Comparison of ENCODE assay signal across 8 mouse cellular contexts in genomic region chr10:99913001-99913845, GRCm38 (mm10).
A peak's percentile ranks its signal among the peaks of the same experiment; 100 is the strongest.
DNase-seq lines count a peak whose midpoint lies in the region; ATAC-seq and TF ChIP-seq lines count a peak whose summit lies in the region.

No protein-coding gene starts in this region.

- 0 out of 2 replicates have a peak overlapping the region, but pooled peaks have one; percentile 19 for H3K4me2 ChIP-seq in midbrain, embryonic 16.5 days (ENCODE audit: low read length)
- H3K4me2 ChIP-seq in midbrain, embryonic 14.5 days (ENCODE audit: low read length): no peak overlapping the region
- peak overlapping the region; percentile 59 for H3K4me2 ChIP-seq in embryonic facial prominence, embryonic 13.5 days
- H3K4me2 ChIP-seq in stomach, embryonic 14.5 days (replicated peaks; ENCODE audit: low read depth, low read length): peak overlapping the region; percentile 64

- no peak for DNase-seq in midbrain, embryonic 14.5 days
- peak; percentile 16 for DNase-seq in kidney, postnatal 10 days
- DNase-seq in cerebellum, adult 2 months: no peak
- no peak for DNase-seq in layer of hippocampus, postnatal 25 days (ENCODE audit: extremely low spot score in 1 of 2, low spot score in 1 of 2)

- WGBS in midbrain, embryonic 16.5 days: 70% methylated on average over 20 of the region's 20 CpGs
- WGBS in midbrain, embryonic 14.5 days: 78% methylated on average over 20 of the region's 20 CpGs
- 12% methylated on average over 20 of the region's 20 CpGs for WGBS in embryonic facial prominence, embryonic 13.5 days
- 11% methylated on average over 20 of the region's 20 CpGs for WGBS in stomach, embryonic 14.5 days
- WGBS in cerebellum, adult 2 months: 87% methylated on average over 20 of the region's 20 CpGs

- TF ChIP-seq CTCF in cerebellum, adult 2 months (IDR thresholded peaks at IDR 0.05; ENCODE audit: borderline replicate concordance, insufficient read depth, low read depth, low read length): no peak

- no peak overlapping the region for H3K27ac ChIP-seq in midbrain, embryonic 16.5 days (ENCODE audit: low read length)
- no peak overlapping the region for H3K27ac ChIP-seq in midbrain, embryonic 14.5 days (replicated peaks; ENCODE audit: low read depth, low read length)
- H3K27ac ChIP-seq in embryonic facial prominence, embryonic 13.5 days: no peak overlapping the region
- peak overlapping the region; percentile 68; the same call in 1 of the 2 replicates for H3K27ac ChIP-seq in stomach, embryonic 14.5 days (ENCODE audit: low read length)
- no peak overlapping the region for H3K27ac ChIP-seq in cerebellum, adult 2 months (ENCODE audit: insufficient read depth, low read length)

- H3K27me3 ChIP-seq in midbrain, embryonic 16.5 days (ENCODE audit: control insufficient read depth, insufficient read depth, low read depth, low read length): no peaks in the 10 kb centered on the region
- H3K27me3 ChIP-seq in midbrain, embryonic 14.5 days (ENCODE audit: control insufficient read depth, insufficient read depth, low read length): no peaks in the 10 kb centered on the region
- H3K27me3 ChIP-seq in embryonic facial prominence, embryonic 13.5 days: no peaks in the 10 kb centered on the region
- no peaks in the 10 kb centered on the region for H3K27me3 ChIP-seq in stomach, embryonic 14.5 days (ENCODE audit: control insufficient read depth, insufficient read depth, low read length)
- H3K27me3 ChIP-seq in cerebellum, adult 2 months (ENCODE audit: control insufficient read depth, insufficient read depth, low read length): no peaks in the 10 kb centered on the region

- no peak for ATAC-seq in midbrain, embryonic 16.5 days
- no peak for ATAC-seq in midbrain, embryonic 14.5 days (ENCODE audit: low FRiP score, low TSS enrichment)
- ATAC-seq in embryonic facial prominence, embryonic 13.5 days (ENCODE audit: insufficient number of reproducible peaks, insufficient read depth, low FRiP score, low TSS enrichment, low read depth): no peak
- peak; percentile 74; the same call in 1 of the 2 replicates for ATAC-seq in stomach, embryonic 14.5 days (ENCODE audit: insufficient number of reproducible peaks, insufficient read depth, low FRiP score, low read depth)
- no peak for ATAC-seq in CD4-positive, CD25-positive, alpha-beta regulatory T cell, adult 4 months

- H3K4me1 ChIP-seq in midbrain, embryonic 16.5 days (ENCODE audit: control insufficient read depth, insufficient read depth, low read length): no peaks in the 10 kb centered on the region
- no peaks in the 10 kb centered on the region for H3K4me1 ChIP-seq in midbrain, embryonic 14.5 days (ENCODE audit: control insufficient read depth, insufficient read depth, low read length)
- H3K4me1 ChIP-seq in embryonic facial prominence, embryonic 13.5 days: no peaks in the 10 kb centered on the region
- H3K4me1 ChIP-seq in stomach, embryonic 14.5 days (ENCODE audit: control insufficient read depth, insufficient read depth, low read length): no peaks in the 10 kb centered on the region
- H3K4me1 ChIP-seq in cerebellum, adult 2 months (ENCODE audit: control insufficient read depth, insufficient read depth, low read length): no peaks in the 10 kb centered on the region

- no peak for TF ChIP-seq POLR2A in cerebellum, adult 2 months (IDR thresholded peaks at IDR 0.05; ENCODE audit: borderline replicate concordance, insufficient read depth, low read length)

- H3K9me3 ChIP-seq in midbrain, embryonic 16.5 days (replicated peaks; ENCODE audit: control insufficient read depth, low read length, poor library complexity, severe bottlenecking): no peaks in the 10 kb centered on the region
- no peaks in the 10 kb centered on the region for H3K9me3 ChIP-seq in midbrain, embryonic 14.5 days (ENCODE audit: control insufficient read depth, low read length)
- no peaks in the 10 kb centered on the region for H3K9me3 ChIP-seq in embryonic facial prominence, embryonic 13.5 days
- no peaks in the 10 kb centered on the region for H3K9me3 ChIP-seq in stomach, embryonic 14.5 days (ENCODE audit: control insufficient read depth, low read depth, low read length)

- H3K4me3 ChIP-seq in midbrain, embryonic 16.5 days (ENCODE audit: low read depth, low read length): no peak overlapping the region
- H3K4me3 ChIP-seq in midbrain, embryonic 14.5 days (replicated peaks; ENCODE audit: low read depth, low read length): no peak overlapping the region
- peak overlapping the region; percentile 41 for H3K4me3 ChIP-seq in embryonic facial prominence, embryonic 13.5 days
- peak overlapping the region; percentile 36 for H3K4me3 ChIP-seq in stomach, embryonic 14.5 days (ENCODE audit: low read depth, low read length)
- no peak overlapping the region for H3K4me3 ChIP-seq in cerebellum, adult 2 months (replicated peaks; ENCODE audit: insufficient read depth, low read depth, low read length)

- H3K36me3 ChIP-seq in midbrain, embryonic 16.5 days (ENCODE audit: control insufficient read depth, insufficient read depth, low read length): no peaks in the 10 kb centered on the region
- no peaks in the 10 kb centered on the region for H3K36me3 ChIP-seq in midbrain, embryonic 14.5 days (ENCODE audit: control insufficient read depth, insufficient read depth, low read length)
- H3K36me3 ChIP-seq in embryonic facial prominence, embryonic 13.5 days: no peaks in the 10 kb centered on the region
- no peaks in the 10 kb centered on the region for H3K36me3 ChIP-seq in stomach, embryonic 14.5 days (ENCODE audit: control insufficient read depth, insufficient read depth, low read length)

- no peak overlapping the region for H3K9ac ChIP-seq in midbrain, embryonic 16.5 days (ENCODE audit: low read depth, low read length)
- no peak overlapping the region for H3K9ac ChIP-seq in midbrain, embryonic 14.5 days (replicated peaks; ENCODE audit: low read length)
- peak overlapping the region; percentile 63 for H3K9ac ChIP-seq in embryonic facial prominence, embryonic 13.5 days
- peak overlapping the region; percentile 32; the same call in 1 of the 2 replicates for H3K9ac ChIP-seq in stomach, embryonic 14.5 days (replicated peaks; ENCODE audit: low read depth, low read length)

Comparison
In these comparisons a context has a peak if more than half of its experiments do, and no peak if none do; other contexts are left out.
1. H3K4me3 ChIP-seq: peak in embryonic facial prominence, embryonic 13.5 days (single experiment) and stomach, embryonic 14.5 days (single experiment); none in midbrain, embryonic 16.5 days (single experiment), midbrain, embryonic 14.5 days (single experiment) and cerebellum, adult 2 months (single experiment).
2. H3K9ac ChIP-seq: peak in embryonic facial prominence, embryonic 13.5 days (single experiment) and stomach, embryonic 14.5 days (single experiment); none in midbrain, embryonic 16.5 days (single experiment) and midbrain, embryonic 14.5 days (single experiment).